Mouse (Mus musculus) liver, embryonic 12.5 days (tissue): Measurements from ENCODE around the gene Gsdma3. TPM values are rescaled to one million over a fixed set of nuclear protein-coding genes. Genes with fewer than 3 reads are reported as not detected.
A peak's percentile ranks its signal among the peaks of the same experiment; 100 is the strongest.
"Not testable (repeated sequence)": the region's sequence is repeated elsewhere in the genome, so short reads cannot be mapped to it uniquely, and the experiment has no call there.

Experiments used
- ATAC-seq: fragments of 200-750 bp; cut with Nextera tagmentation; 2 replicates; pipeline ENCODE4 v1.8.0; 2017; ENCODE audit warnings: moderate number of reproducible peaks, mild to moderate bottlenecking, moderate library complexity
- H3K27ac ChIP-seq: fragments of 300-500 bp; sonication (generic); 2 replicates; pipeline ENCODE4 v1.5.1; 2016; ENCODE audit warnings: mild to moderate bottlenecking
- H3K27me3 ChIP-seq: fragments of 300-500 bp; sonication (generic); replicated peaks from 2 replicates; pipeline ENCODE4 v1.6.1; 2016; ENCODE audit warnings: mild to moderate bottlenecking, moderate library complexity
- H3K36me3 ChIP-seq: fragments of 300-500 bp; sonication (generic); 2 replicates; pipeline ENCODE4 v1.6.1; 2016; ENCODE audit warnings: mild to moderate bottlenecking, moderate library complexity
- H3K4me1 ChIP-seq: fragments of 300-500 bp; sonication (generic); 2 replicates; pipeline ENCODE4 v1.6.1; 2016
- H3K4me2 ChIP-seq: fragments of 300-500 bp; sonication (generic); 2 replicates; pipeline ENCODE4 v1.6.1; 2016; ENCODE audit warnings: mild to moderate bottlenecking, moderate library complexity
- H3K4me3 ChIP-seq: fragments of 300-500 bp; sonication (generic); 2 replicates; pipeline ENCODE4 v1.5.1; 2016; ENCODE audit warnings: mild to moderate bottlenecking, moderate library complexity
- H3K9ac ChIP-seq: fragments of 300-500 bp; sonication (generic); 2 replicates; pipeline ENCODE4 v1.6.1; 2016; ENCODE audit warnings: mild to moderate bottlenecking, moderate library complexity
- H3K9me3 ChIP-seq: fragments of 300-500 bp; sonication (generic); replicated peaks from 2 replicates; pipeline ENCODE4 v1.6.1; 2016; ENCODE audit warnings: mild to moderate bottlenecking, moderate library complexity
- WGBS: fragments of 180-500 bp; shearing (Covaris S2); methylation state at CpG from one replicate; pipeline ENCODE4 v1.1.7; 2016; ENCODE audit not compliant: insufficient replicate concordance; 5-methylcytosine and 5-hydroxymethylcytosine counted together
- polyA plus RNA-seq: library from polyadenylated mRNA; unstranded; fragments of >200 nt; fragmentation: Nextera tagmentation; extraction: Ambion mirVana; gene quantifications from 2 replicates; pipeline ENCODE4 v1.2.1, GENCODE M21; 2016

Gene Gsdma3
- polyA plus RNA-seq, 1 experiment from 2014 or later, result not detected

DNA sequence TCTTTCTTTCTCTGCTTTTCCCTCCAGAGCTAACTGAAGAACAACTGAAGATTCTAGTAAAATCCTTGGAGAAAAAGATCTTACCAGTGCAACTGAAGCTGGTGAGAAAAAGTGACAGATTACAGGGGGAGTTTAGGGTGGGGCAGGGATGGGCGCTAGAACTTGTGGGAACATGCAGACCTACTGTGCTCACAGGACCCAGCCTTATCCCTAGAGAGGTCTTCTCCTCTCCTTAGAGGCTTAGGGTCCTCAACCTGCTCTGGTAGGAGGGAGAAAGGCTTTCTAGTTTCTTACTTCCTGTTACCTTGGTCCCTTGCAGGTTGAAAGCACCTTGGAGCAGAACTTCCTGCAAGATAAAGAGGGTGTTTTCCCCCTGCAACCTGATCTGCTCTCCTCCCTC is 11.3 kb downstream of the Gsdma3 start:
- Histone ChIP-seq H3K9me3 (no peaks in the 10 kb centered on the region), H3K27ac (no peak overlapping the region), H3K4me1 (no peaks in the 10 kb centered on the region), H3K27me3 (peaks cover 26% of the 10 kb centered on the region; the same call in 1 of the 2 replicates), H3K4me3 (no peak overlapping the region), H3K4me2 (no peak overlapping the region), H3K9ac (no peak overlapping the region), H3K36me3 (no peaks in the 10 kb centered on the region)
- 42% methylated on average over 1 of the region's 1 CpGs for WGBS
- no peak for ATAC-seq

GRCm38 (mm10) chr11:98640091-98640490 is 13.9 kb downstream of the Gsdma3 start:
- no peak overlapping the region for H3K27ac ChIP-seq
- H3K9me3 ChIP-seq, result no peaks in the 10 kb centered on the region
- H3K27me3 ChIP-seq, result peaks cover 24% of the 10 kb centered on the region; the same call in 1 of the 2 replicates
- H3K4me1 ChIP-seq, result no peaks in the 10 kb centered on the region
- no peak for ATAC-seq
- no peak overlapping the region for H3K4me2 ChIP-seq
- H3K4me3 ChIP-seq, result no peak overlapping the region
- H3K9ac ChIP-seq, result no peak overlapping the region
- WGBS, result 33% methylated on average over 5 of the region's 5 CpGs
- H3K36me3 ChIP-seq, result no peaks in the 10 kb centered on the region

DNA sequence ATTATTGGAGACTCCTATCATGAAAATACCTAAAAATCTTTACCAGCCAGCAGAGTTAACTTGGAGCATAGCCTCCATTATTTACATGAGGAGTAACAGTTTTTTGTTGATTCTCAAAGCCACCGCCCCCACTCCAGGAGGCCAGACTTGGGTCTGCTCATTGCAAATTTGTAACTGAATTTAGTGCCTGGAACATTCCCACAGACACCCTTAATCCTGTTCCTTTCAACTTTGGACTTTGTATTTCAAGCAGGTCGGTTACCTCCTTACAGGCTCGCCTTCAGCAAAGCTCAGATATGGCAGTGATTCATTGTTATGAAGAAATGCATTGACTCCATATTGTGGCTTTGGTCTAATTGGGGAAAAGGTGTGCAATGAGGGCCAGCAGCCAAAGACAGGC is 18.6 kb downstream of the Gsdma3 start:
- no peak overlapping the region for H3K4me3 ChIP-seq
- H3K4me2 ChIP-seq, result no peak overlapping the region
- H3K4me1 ChIP-seq, result no peaks in the 10 kb centered on the region
- H3K27ac ChIP-seq, result no peak overlapping the region
- WGBS, result 60% methylated on average over 3 of the region's 3 CpGs
- peaks cover 44% of the 10 kb centered on the region for H3K27me3 ChIP-seq
- no peaks in the 10 kb centered on the region for H3K9me3 ChIP-seq
- H3K9ac ChIP-seq, result no peak overlapping the region
- no peaks in the 10 kb centered on the region for H3K36me3 ChIP-seq
- ATAC-seq, result no peak

DNA sequence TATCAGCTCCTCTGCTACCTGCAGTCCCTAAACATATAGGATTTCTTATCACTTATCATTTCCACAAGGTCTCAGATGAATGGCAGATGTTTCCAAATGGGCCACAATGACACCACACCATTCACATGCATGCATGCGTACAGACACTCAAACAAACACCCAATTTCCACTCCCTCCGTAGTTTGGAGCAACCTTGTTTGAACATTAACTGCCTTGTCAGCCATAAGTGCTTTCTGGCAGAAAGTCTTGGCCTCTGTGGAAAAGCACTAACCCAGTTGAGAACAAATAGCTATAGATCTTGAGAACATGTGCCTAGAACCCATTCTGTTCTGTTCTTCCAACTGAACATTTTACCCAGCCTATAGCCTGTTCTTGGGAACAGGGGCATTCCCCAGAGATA is 19.8 kb downstream of the Gsdma3 start:
- Histone ChIP-seq H3K27ac (no peak overlapping the region), H3K9ac (no peak overlapping the region), H3K4me3 (no peak overlapping the region), H3K36me3 (no peaks in the 10 kb centered on the region), H3K27me3 (peaks cover 45% of the 10 kb centered on the region), H3K9me3 (no peaks in the 10 kb centered on the region), H3K4me2 (no peak overlapping the region), H3K4me1 (no peaks in the 10 kb centered on the region)
- 51% methylated on average over 2 of the region's 2 CpGs for WGBS
- ATAC-seq, result no peak

DNA sequence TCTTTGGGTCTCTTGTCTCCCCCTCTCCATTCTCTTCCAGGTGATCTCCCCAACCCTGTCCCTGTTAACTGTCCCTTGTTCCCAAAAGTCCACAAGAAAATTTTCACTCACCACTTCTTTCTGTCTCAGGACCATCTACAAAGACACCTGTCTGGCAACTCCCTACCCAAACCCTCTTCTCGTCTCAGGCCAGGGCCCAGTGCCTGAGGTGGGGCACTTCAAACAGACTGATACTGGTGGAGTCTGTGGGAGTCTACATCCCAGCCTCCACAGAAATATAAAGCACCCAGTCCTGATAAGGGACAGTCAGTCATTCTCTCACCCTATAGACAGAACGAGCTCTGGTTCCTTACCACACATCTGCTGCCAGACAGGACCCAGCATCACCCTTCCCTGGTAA is 20.3 kb downstream of the Gsdma3 start, which contains the start of gene Gsdma2:
Gsdma2 (plus strand) TSS at position 301 of the 400 bp plus-strand sequence.
- Histone ChIP-seq H3K27ac (no peak within 1 kb of the TSS), H3K9ac (no peak within 1 kb of the TSS), H3K36me3 (no peaks in the 10 kb centered on the region), H3K4me3 (no peak within 1 kb of the TSS), H3K27me3 (peaks cover 40% of the 10 kb centered on the region), H3K9me3 (no peaks in the 10 kb centered on the region), H3K4me1 (no peaks in the 10 kb centered on the region), H3K4me2 (no peak within 1 kb of the TSS)
- 27% methylated on average over 2 of the region's 2 CpGs for WGBS
- no peak for ATAC-seq

GRCm38 (mm10) chr11:98655076-98655475 is 28.9 kb downstream of the Gsdma3 start:
- 8% methylated on average over 7 of the region's 7 CpGs for WGBS
- not testable (repeated sequence) for H3K9ac ChIP-seq, H3K9me3 ChIP-seq, H3K4me2 ChIP-seq, H3K27ac ChIP-seq, H3K36me3 ChIP-seq, H3K4me1 ChIP-seq, H3K4me3 ChIP-seq
- 0 out of 2 replicates have a peak, but pooled peaks have one; percentile 24 for ATAC-seq
- peaks cover 41% of the 10 kb centered on the region for H3K27me3 ChIP-seq

GRCm38 (mm10) chr11:98660517-98660916 is 34.4 kb downstream of the Gsdma3 start:
- no peak overlapping the region for H3K9ac ChIP-seq
- no peak overlapping the region for H3K27ac ChIP-seq
- no peak overlapping the region for H3K4me3 ChIP-seq
- 8% methylated on average over 6 of the region's 6 CpGs for WGBS
- H3K36me3 ChIP-seq, result no peaks in the 10 kb centered on the region
- no peaks in the 10 kb centered on the region for H3K4me1 ChIP-seq
- H3K4me2 ChIP-seq, result no peak overlapping the region
- H3K9me3 ChIP-seq, result no peaks in the 10 kb centered on the region
- ATAC-seq, result no peak
- H3K27me3 ChIP-seq, result peaks cover 51% of the 10 kb centered on the region

GRCm38 (mm10) chr11:98664091-98664490 is 37.9 kb downstream of the Gsdma3 start, which contains the start of gene Gsdma:
Gene Gsdma, plus strand, starts transcription at chr11:98664351.
- Histone ChIP-seq H3K36me3 (no peaks in the 10 kb centered on the region), H3K9ac (no peak within 1 kb of the TSS), H3K9me3 (no peaks in the 10 kb centered on the region), H3K4me2 (no peak within 1 kb of the TSS), H3K27ac (no peak within 1 kb of the TSS), H3K4me1 (no peaks in the 10 kb centered on the region), H3K4me3 (no peak within 1 kb of the TSS), H3K27me3 (peaks cover 72% of the 10 kb centered on the region)
- 17% methylated on average over 4 of the region's 4 CpGs for WGBS
- no peak for ATAC-seq

GRCm38 (mm10) chr11:98668984-98669383 is 42.8 kb downstream of the Gsdma3 start:
- peaks cover 20% of the 10 kb centered on the region for H3K4me1 ChIP-seq
- H3K9me3 ChIP-seq, result no peaks in the 10 kb centered on the region
- no peaks in the 10 kb centered on the region for H3K36me3 ChIP-seq
- WGBS, result 23% methylated on average over 2 of the region's 2 CpGs
- no peak overlapping the region for H3K9ac ChIP-seq
- H3K4me3 ChIP-seq, result no peak overlapping the region
- no peak overlapping the region for H3K4me2 ChIP-seq
- no peak overlapping the region for H3K27ac ChIP-seq
- ATAC-seq, result no peak
- H3K27me3 ChIP-seq, result peaks cover 67% of the 10 kb centered on the region

- H3K4me3 ChIP-seq, result no peak overlapping the region
- H3K27ac ChIP-seq, result no peak overlapping the region
- peaks cover 54% of the 10 kb centered on the region for H3K27me3 ChIP-seq
- H3K9me3 ChIP-seq, result no peaks in the 10 kb centered on the region
- no peak for ATAC-seq
- 37% methylated on average over 3 of the region's 3 CpGs for WGBS
- peaks cover 20% of the 10 kb centered on the region for H3K4me1 ChIP-seq
- H3K4me2 ChIP-seq, result no peak overlapping the region
- no peak overlapping the region for H3K9ac ChIP-seq
- no peaks in the 10 kb centered on the region for H3K36me3 ChIP-seq
Measured at GRCm38 (mm10) chr11:98671284-98671815, 45.2 kb downstream of the Gsdma3 start.

GRCm38 (mm10) chr11:98671857-98672256 is 45.7 kb downstream of the Gsdma3 start:
- ATAC-seq, result peak; percentile 57; the same call in 1 of the 2 replicates
- 20% methylated on average over 5 of the region's 5 CpGs for WGBS
- Histone ChIP-seq H3K27me3 (peaks cover 49% of the 10 kb centered on the region), H3K9ac (no peak overlapping the region), H3K4me3 (no peak overlapping the region), H3K4me2 (peak overlapping the region; percentile 39; the same call in 1 of the 2 replicates), H3K9me3 (no peaks in the 10 kb centered on the region), H3K4me1 (peaks cover 20% of the 10 kb centered on the region), H3K36me3 (no peaks in the 10 kb centered on the region), H3K27ac (no peak overlapping the region)

DNA sequence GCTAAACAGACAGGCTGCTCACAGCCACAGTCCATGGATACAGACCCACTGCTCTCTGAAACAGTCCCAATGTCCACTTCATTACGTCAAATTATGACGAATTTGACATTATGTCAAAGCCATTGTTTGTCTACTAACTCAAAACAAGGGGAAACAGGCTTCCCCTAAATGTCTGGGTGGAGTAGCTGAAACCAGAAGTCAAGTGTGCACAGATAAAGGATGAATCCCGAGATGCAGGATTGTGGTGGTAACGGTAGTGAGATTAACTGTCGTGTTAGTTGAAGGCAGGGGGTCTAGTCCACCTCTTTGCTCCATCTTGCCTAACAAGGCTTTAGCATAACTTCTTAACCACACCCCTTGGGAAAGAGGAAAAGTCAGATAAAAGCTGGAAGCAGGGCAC is 46.3 kb downstream of the Gsdma3 start:
- Histone ChIP-seq H3K9ac (no peak overlapping the region), H3K27ac (no peak overlapping the region), H3K4me1 (peaks cover 20% of the 10 kb centered on the region), H3K4me3 (no peak overlapping the region), H3K4me2 (peak overlapping the region; percentile 39), H3K27me3 (peaks cover 47% of the 10 kb centered on the region), H3K36me3 (no peaks in the 10 kb centered on the region), H3K9me3 (no peaks in the 10 kb centered on the region)
- WGBS, result 35% methylated on average over 5 of the region's 5 CpGs
- no peak for ATAC-seq

DNA sequence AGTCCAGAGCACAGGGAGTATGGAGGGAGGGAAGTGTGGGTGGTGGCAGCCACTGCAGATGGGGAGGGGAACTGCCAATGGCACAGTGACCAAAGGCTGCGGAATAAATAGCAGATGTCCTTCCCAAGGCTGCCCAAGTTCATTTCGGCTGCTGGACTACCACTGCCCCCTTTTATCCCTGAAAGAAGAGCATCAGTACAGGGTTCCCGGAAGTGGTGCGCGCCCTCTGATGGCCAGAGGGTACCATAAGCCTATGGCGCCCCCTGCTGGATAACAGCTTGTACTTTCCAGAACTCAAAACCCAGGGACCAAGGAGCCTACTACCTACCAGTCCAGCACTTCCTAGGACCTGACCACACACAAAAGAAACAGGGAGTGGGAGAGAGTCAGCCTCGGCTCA is 47.0 kb downstream of the Gsdma3 start:
- not testable (repeated sequence) for H3K36me3 ChIP-seq, H3K4me3 ChIP-seq, H3K27ac ChIP-seq, H3K9ac ChIP-seq, H3K9me3 ChIP-seq
- H3K27me3 ChIP-seq, result peaks cover 45% of the 10 kb centered on the region
- ATAC-seq, result peak; percentile 67; the same call in 1 of the 2 replicates
- peak overlapping the region; percentile 39 for H3K4me2 ChIP-seq
- WGBS, result 3% methylated on average over 7 of the region's 7 CpGs
- H3K4me1 ChIP-seq, result peaks cover 20% of the 10 kb centered on the region
